Mouse (Mus musculus): ENCODE results near the gene Phykpl. TPM values are rescaled to one million over a fixed set of nuclear protein-coding genes. Genes with fewer than 3 reads are reported as not detected.
"Not testable (repeated sequence)": the region's sequence is repeated elsewhere in the genome, so short reads cannot be mapped to it uniquely, and the experiment has no call there.

Gene Phykpl
- polyA plus RNA-seq, 1 experiment from 2014 or later = 12.5 TPM

- H3K9ac ChIP-seq (replicated peaks; ENCODE audit: low read length); H3K4me3 ChIP-seq (replicated peaks; ENCODE audit: low read depth, low read length); H3K27ac ChIP-seq (replicated peaks; ENCODE audit: low read depth, low read length); H3K4me2 ChIP-seq (ENCODE audit: low read length); DNase-seq; H3K4me1 ChIP-seq (ENCODE audit: control insufficient read depth, insufficient read depth, low read length); H3K9me3 ChIP-seq (ENCODE audit: control insufficient read depth, low read length); ATAC-seq (ENCODE audit: low FRiP score, low TSS enrichment); H3K36me3 ChIP-seq (ENCODE audit: control insufficient read depth, insufficient read depth, low read length); H3K27me3 ChIP-seq (ENCODE audit: control insufficient read depth, insufficient read depth, low read length): not testable (repeated sequence)
- 91% methylated on average over 7 of the region's 7 CpGs for WGBS
These were observed 31.6 kb downstream of the Phykpl start for GRCm38 (mm10) chr11:51616113-51616512.

- H3K4me3 ChIP-seq (replicated peaks; ENCODE audit: low read depth, low read length) = no peak overlapping the region
- no peaks in the 10 kb centered on the region for H3K27me3 ChIP-seq (ENCODE audit: control insufficient read depth, insufficient read depth, low read length)
- no peak overlapping the region for H3K27ac ChIP-seq (replicated peaks; ENCODE audit: low read depth, low read length)
- H3K9ac ChIP-seq (replicated peaks; ENCODE audit: low read length) = no peak overlapping the region
- DNase-seq (peak; percentile 83), ATAC-seq (ENCODE audit: low FRiP score, low TSS enrichment) (no peak)
- peaks cover 16% of the 10 kb centered on the region for H3K36me3 ChIP-seq (ENCODE audit: control insufficient read depth, insufficient read depth, low read length)
- no peak overlapping the region for H3K4me2 ChIP-seq (ENCODE audit: low read length)
- no peaks in the 10 kb centered on the region for H3K9me3 ChIP-seq (ENCODE audit: control insufficient read depth, low read length)
- 2% methylated on average over 4 of the region's 4 CpGs for WGBS
- H3K4me1 ChIP-seq (ENCODE audit: control insufficient read depth, insufficient read depth, low read length) = peaks cover 9% of the 10 kb centered on the region
These were observed 33.1 kb downstream of the Phykpl start for GRCm38 (mm10) chr11:51617693-51618092.

- Histone ChIP-seq H3K4me3 (replicated peaks; ENCODE audit: low read depth, low read length) (peak overlapping the region; percentile 83), H3K4me2 (ENCODE audit: low read length) (peak overlapping the region; percentile 83), H3K36me3 (ENCODE audit: control insufficient read depth, insufficient read depth, low read length) (peaks cover 29% of the 10 kb centered on the region), H3K4me1 (ENCODE audit: control insufficient read depth, insufficient read depth, low read length) (peaks cover 9% of the 10 kb centered on the region), H3K27me3 (ENCODE audit: control insufficient read depth, insufficient read depth, low read length) (no peaks in the 10 kb centered on the region), H3K9me3 (ENCODE audit: control insufficient read depth, low read length) (no peaks in the 10 kb centered on the region), H3K9ac (replicated peaks; ENCODE audit: low read length) (peak overlapping the region; percentile 31; the same call in 1 of the 2 replicates), H3K27ac (replicated peaks; ENCODE audit: low read depth, low read length) (no peak overlapping the region)
- ATAC-seq (ENCODE audit: low FRiP score, low TSS enrichment) (peak; percentile 63), DNase-seq (no peak)
- WGBS = 54% methylated on average over 8 of the region's 8 CpGs
These were observed 34.4 kb downstream of the Phykpl start for GRCm38 (mm10) chr11:51618894-51619408.

GRCm38 (mm10) chr11:51619409-51620060 lies 35.0 kb downstream of the Phykpl start, which contains the start of gene Nhp2:
Gene Nhp2 (plus strand): TSS chr11:51619735.
- WGBS = under 1% methylated on average over 51 of the region's 51 CpGs
- Histone ChIP-seq H3K4me1 (ENCODE audit: control insufficient read depth, insufficient read depth, low read length) (peaks cover 9% of the 10 kb centered on the region), H3K27me3 (ENCODE audit: control insufficient read depth, insufficient read depth, low read length) (no peaks in the 10 kb centered on the region), H3K9me3 (ENCODE audit: control insufficient read depth, low read length) (no peaks in the 10 kb centered on the region), H3K4me2 (ENCODE audit: low read length) (peak within 1 kb of the TSS; percentile 83), H3K4me3 (replicated peaks; ENCODE audit: low read depth, low read length) (peak within 1 kb of the TSS; percentile 83), H3K36me3 (ENCODE audit: control insufficient read depth, insufficient read depth, low read length) (peaks cover 35% of the 10 kb centered on the region), H3K27ac (replicated peaks; ENCODE audit: low read depth, low read length) (no peak within 1 kb of the TSS), H3K9ac (replicated peaks; ENCODE audit: low read length) (peak within 1 kb of the TSS; percentile 71)
- DNase-seq = peak; percentile 97
- ATAC-seq (ENCODE audit: low FRiP score, low TSS enrichment) = peak; percentile 93

- no peak for DNase-seq
These were observed 35.5 kb downstream of the Phykpl start for GRCm38 (mm10) chr11:51620084-51620483.

GRCm38 (mm10) chr11:51621776-51622175 lies 37.2 kb downstream of the Phykpl start:
- DNase-seq (no peak), ATAC-seq (ENCODE audit: low FRiP score, low TSS enrichment) (no peak)
- peaks cover 9% of the 10 kb centered on the region for H3K4me1 ChIP-seq (ENCODE audit: control insufficient read depth, insufficient read depth, low read length)
- no peaks in the 10 kb centered on the region for H3K27me3 ChIP-seq (ENCODE audit: control insufficient read depth, insufficient read depth, low read length)
- H3K27ac ChIP-seq (replicated peaks; ENCODE audit: low read depth, low read length) = no peak overlapping the region
- H3K36me3 ChIP-seq (ENCODE audit: control insufficient read depth, insufficient read depth, low read length) = peaks cover 57% of the 10 kb centered on the region
- 97% methylated on average over 2 of the region's 2 CpGs for WGBS
- no peaks in the 10 kb centered on the region for H3K9me3 ChIP-seq (ENCODE audit: control insufficient read depth, low read length)
- no peak overlapping the region for H3K4me3 ChIP-seq (replicated peaks; ENCODE audit: low read depth, low read length)
- no peak overlapping the region for H3K4me2 ChIP-seq (ENCODE audit: low read length)
- H3K9ac ChIP-seq (replicated peaks; ENCODE audit: low read length) = no peak overlapping the region

More at GRCm38 (mm10) chr11:51620084-51620483, 35.5 kb downstream of the Phykpl start:
- Histone ChIP-seq H3K4me2 (ENCODE audit: low read length) (peak overlapping the region; percentile 83), H3K27ac (replicated peaks; ENCODE audit: low read depth, low read length) (no peak overlapping the region), H3K4me1 (ENCODE audit: control insufficient read depth, insufficient read depth, low read length) (peaks cover 9% of the 10 kb centered on the region), H3K9ac (replicated peaks; ENCODE audit: low read length) (peak overlapping the region; percentile 71), H3K27me3 (ENCODE audit: control insufficient read depth, insufficient read depth, low read length) (no peaks in the 10 kb centered on the region), H3K9me3 (ENCODE audit: control insufficient read depth, low read length) (no peaks in the 10 kb centered on the region), H3K4me3 (replicated peaks; ENCODE audit: low read depth, low read length) (peak overlapping the region; percentile 83), H3K36me3 (ENCODE audit: control insufficient read depth, insufficient read depth, low read length) (peaks cover 40% of the 10 kb centered on the region)
- ATAC-seq (ENCODE audit: low FRiP score, low TSS enrichment) = no peak
- WGBS = 2% methylated on average over 11 of the region's 11 CpGs

DNA sequence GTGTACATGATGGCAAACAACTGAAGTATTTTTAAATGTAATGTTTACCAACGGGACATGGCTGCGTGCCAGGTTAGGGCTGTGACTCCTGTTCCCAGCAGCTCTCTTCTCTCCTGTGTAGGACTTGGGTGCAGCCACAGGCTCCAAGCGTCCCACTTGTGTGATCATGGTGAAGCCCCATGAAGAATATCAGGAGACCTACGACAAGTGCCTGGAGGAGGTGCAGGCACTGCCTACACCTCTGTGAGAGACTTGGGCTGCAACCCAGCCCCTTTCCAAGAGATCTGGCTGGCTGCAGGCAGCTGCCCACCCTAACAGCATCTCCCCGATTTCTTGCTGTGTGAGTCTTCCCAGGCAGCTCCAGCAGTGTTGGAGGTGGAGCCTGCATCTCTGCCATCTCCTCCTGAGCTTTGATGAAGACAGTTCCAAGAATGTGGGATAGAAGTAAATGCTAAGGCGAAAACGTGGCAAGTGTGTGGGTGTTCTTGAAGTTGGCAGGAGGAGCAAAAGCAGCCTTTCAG lies 38.5 kb downstream of the Phykpl start:
- no peaks in the 10 kb centered on the region for H3K9me3 ChIP-seq (ENCODE audit: control insufficient read depth, low read length)
- no peak for DNase-seq
- peaks cover 9% of the 10 kb centered on the region for H3K4me1 ChIP-seq (ENCODE audit: control insufficient read depth, insufficient read depth, low read length)
- no peaks in the 10 kb centered on the region for H3K27me3 ChIP-seq (ENCODE audit: control insufficient read depth, insufficient read depth, low read length)
- H3K4me2 ChIP-seq (ENCODE audit: low read length) = no peak overlapping the region
- H3K9ac ChIP-seq (replicated peaks; ENCODE audit: low read length) = no peak overlapping the region
- ATAC-seq (ENCODE audit: low FRiP score, low TSS enrichment) = no peak
- H3K4me3 ChIP-seq (replicated peaks; ENCODE audit: low read depth, low read length) = no peak overlapping the region
- WGBS = 92% methylated on average over 7 of the region's 7 CpGs
- H3K36me3 ChIP-seq (ENCODE audit: control insufficient read depth, insufficient read depth, low read length) = peaks cover 69% of the 10 kb centered on the region
- no peak overlapping the region for H3K27ac ChIP-seq (replicated peaks; ENCODE audit: low read depth, low read length)

GRCm38 (mm10) chr11:51625187-51625820 lies 40.7 kb downstream of the Phykpl start:
- no peak overlapping the region for H3K4me3 ChIP-seq (replicated peaks; ENCODE audit: low read depth, low read length)
- no peak overlapping the region for H3K27ac ChIP-seq (replicated peaks; ENCODE audit: low read depth, low read length)
- ATAC-seq (ENCODE audit: low FRiP score, low TSS enrichment) (no peak), DNase-seq (no peak)
- H3K27me3 ChIP-seq (ENCODE audit: control insufficient read depth, insufficient read depth, low read length) = no peaks in the 10 kb centered on the region
- H3K9me3 ChIP-seq (ENCODE audit: control insufficient read depth, low read length) = no peaks in the 10 kb centered on the region
- H3K4me1 ChIP-seq (ENCODE audit: control insufficient read depth, insufficient read depth, low read length) = peaks cover 5% of the 10 kb centered on the region
- H3K9ac ChIP-seq (replicated peaks; ENCODE audit: low read length) = no peak overlapping the region
- 87% methylated on average over 5 of the region's 5 CpGs for WGBS
- H3K36me3 ChIP-seq (ENCODE audit: control insufficient read depth, insufficient read depth, low read length) = peaks cover 85% of the 10 kb centered on the region
- H3K4me2 ChIP-seq (ENCODE audit: low read length) = no peak overlapping the region

All from midbrain, embryonic 14.5 days (tissue).